In the genomic region with DNA sequence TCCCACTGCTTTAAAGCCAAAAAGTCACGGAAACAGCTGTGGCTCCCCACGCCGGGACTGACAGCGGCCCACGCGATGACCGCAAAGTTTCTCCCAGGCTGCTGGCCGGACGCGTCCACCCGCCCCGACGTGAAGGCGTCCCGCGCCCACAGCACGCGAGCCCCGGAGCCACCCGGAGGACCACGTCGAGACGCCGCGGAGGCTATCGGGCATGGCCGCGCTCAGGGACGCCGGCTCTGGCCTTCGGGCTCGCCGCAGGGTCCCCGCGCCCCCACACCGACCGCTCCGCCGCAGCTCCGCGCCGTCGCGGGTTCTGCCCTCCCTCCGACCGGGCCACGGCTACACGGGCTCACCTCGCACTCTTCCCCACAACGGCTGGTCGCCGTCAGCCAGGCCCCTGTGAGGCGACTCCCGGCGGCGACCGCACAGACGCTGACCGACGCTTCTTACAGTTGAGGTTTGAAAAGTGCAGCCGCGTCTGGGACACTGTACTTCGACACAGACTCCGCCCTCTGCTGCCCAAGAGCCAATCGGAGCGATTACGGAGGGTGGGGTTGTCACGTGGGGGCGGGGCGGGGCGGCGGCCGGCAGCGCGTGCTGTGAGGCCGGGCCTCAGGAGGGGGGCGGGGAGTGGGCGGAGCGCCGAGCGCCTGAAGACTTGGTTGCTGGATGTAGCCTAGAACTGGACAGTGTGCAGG, we compare ENCODE assay signal across 8 mouse cellular contexts. TPM values are rescaled to one million over a fixed set of nuclear protein-coding genes. Genes with fewer than 3 reads are reported as not detected.
A peak's percentile ranks its signal among the peaks of the same experiment; 100 is the strongest.
DNase-seq lines count a peak whose midpoint lies in the region; ATAC-seq and TF ChIP-seq lines count a peak whose summit lies in the region.

A gene (minus strand): TSS at position 504 of the 698 bp plus-strand sequence.

- H3K36me3 ChIP-seq in hindbrain, postnatal 0 days (ENCODE audit: insufficient read depth, low read length): no peaks in the 10 kb centered on the region

- peak within 1 kb of the TSS; percentile 61 for H3K9ac ChIP-seq in hindbrain, postnatal 0 days (replicated peaks; ENCODE audit: low read length)

- peak; percentile 96 for DNase-seq in ZHBTc4 (ENCODE audit: low read depth, low spot score)
- DNase-seq in cerebellum, postnatal 4 days (ENCODE audit: low spot score in 2 of 2): peak; percentile 79 to 91
- peak; percentile 91 for DNase-seq in gastrocnemius, adult 18-20 months (ENCODE audit: low spot score)
- peak; percentile 91 for DNase-seq in hindbrain, postnatal 0 days (ENCODE audit: low spot score)
- peak; percentile 18 to 61 for DNase-seq in left cerebral cortex, adult 9 months (ENCODE audit: low spot score in 2 of 2)
- peak; percentile 86 for DNase-seq in right cerebral cortex, postnatal 14 days
- peak; percentile 79 to 92 for DNase-seq in urinary bladder, postnatal 36 days (ENCODE audit: low spot score in 2 of 2)

- no peaks in the 10 kb centered on the region for H3K27me3 ChIP-seq in hindbrain, postnatal 0 days (ENCODE audit: insufficient read depth, low read length)

- WGBS in hindbrain, postnatal 0 days: under 1% methylated on average over 79 of the region's 81 CpGs

- H3K4me1 ChIP-seq in hindbrain, postnatal 0 days (ENCODE audit: insufficient read depth, low read length): no peaks in the 10 kb centered on the region

- TF ChIP-seq CTCF in hindbrain, postnatal 0 days (IDR thresholded peaks at IDR 0.05; ENCODE audit: low read depth): no peak

- H3K4me3 ChIP-seq in hindbrain, postnatal 0 days (ENCODE audit: low read length): peak within 1 kb of the TSS; percentile 82

- ATAC-seq in hindbrain, postnatal 0 days: peak; percentile 98
- ATAC-seq in megakaryocyte progenitor cell, adult 5-6 weeks (replicated peaks; ENCODE audit: poor library complexity): peak; percentile 93

- peak within 1 kb of the TSS; percentile 64 for H3K4me2 ChIP-seq in hindbrain, postnatal 0 days (ENCODE audit: low read depth, low read length)

- H3K9me3 ChIP-seq in hindbrain, postnatal 0 days (ENCODE audit: low read length): no peaks in the 10 kb centered on the region

- H3K27ac ChIP-seq in hindbrain, postnatal 0 days: peak within 1 kb of the TSS; percentile 67; the same call in 1 of the 2 replicates

RNA-seq across cellular contexts. Expression of the gene that starts here (rescaled TPM):
- 1 to 10 TPM; 4.8 to 4.9 TPM for total RNA-seq in gastrocnemius, adult 18-20 months (2021)
- 4.9 and 5.4 TPM in 2 replicates for total RNA-seq in hindbrain, postnatal 0 days (2014; rRNA removed)
- polyA plus RNA-seq in hindbrain, postnatal 0 days (2015; fragmentation: Nextera tagmentation; extraction: Ambion mirVana): 5.7 and 6.5 TPM in 2 replicates
- total RNA-seq in megakaryocyte progenitor cell, adult 5-6 weeks (2015): 35.6 and 52.0 TPM in 2 replicates
- 33.8 and 47.5 TPM in 2 replicates for total RNA-seq in megakaryocyte progenitor cell, adult 5-6 weeks (2017)

Comparison
In these comparisons a context has a peak if more than half of its experiments do, and no peak if none do; other contexts are left out.
1. Peak in every context shown above with its lines: DNase-seq, ATAC-seq, H3K4me3 ChIP-seq and H3K27ac ChIP-seq.
2. DNase-seq: peak in every context shown above with its lines; median percentile 96 in ZHBTc4; 91 in gastrocnemius, adult 18-20 months; 91 in hindbrain, postnatal 0 days; 86 in right cerebral cortex, postnatal 14 days; 86 in urinary bladder, postnatal 36 days; 85 in cerebellum, postnatal 4 days; 40 in left cerebral cortex, adult 9 months.